Mouse (Mus musculus) heart, embryonic 11.5 days (tissue): ENCODE results near the gene Twf2. TPM values are rescaled to one million over a fixed set of nuclear protein-coding genes. Genes with fewer than 3 reads are reported as not detected.

Experiments
- ATAC-seq: fragments of 200-750 bp; cut with Nextera tagmentation; replicated peaks from 2 replicates; pipeline ENCODE4 v1.8.0; 2017; ENCODE audit warnings: moderate library complexity; ENCODE audit not compliant: insufficient number of reproducible peaks, low FRiP score, low TSS enrichment
- H3K27ac ChIP-seq: fragments of 300-500 bp; sonication (generic); 2 replicates; pipeline ENCODE4 v1.5.1; 2014; ENCODE audit warnings: mild to moderate bottlenecking, low read depth, low read length
- H3K27me3 ChIP-seq: fragments of 300-500 bp; sonication (generic); 2 replicates; pipeline ENCODE4 v1.6.1; 2014; ENCODE audit warnings: mild to moderate bottlenecking, low read length, mixed read lengths; ENCODE audit not compliant: control insufficient read depth, insufficient read depth
- H3K36me3 ChIP-seq: fragments of 300-500 bp; sonication (generic); 2 replicates; pipeline ENCODE4 v1.6.1; 2014; ENCODE audit warnings: mild to moderate bottlenecking, low read length, moderate library complexity, mixed read lengths; ENCODE audit not compliant: control insufficient read depth, insufficient read depth
- H3K4me1 ChIP-seq: fragments of 300-500 bp; sonication (generic); 2 replicates; pipeline ENCODE4 v1.6.1; 2014; ENCODE audit warnings: low read length; ENCODE audit not compliant: control insufficient read depth, insufficient read depth
- H3K4me2 ChIP-seq: fragments of 300-500 bp; sonication (generic); 2 replicates; pipeline ENCODE4 v1.6.1; 2014; ENCODE audit warnings: mild to moderate bottlenecking, moderate library complexity
- H3K4me3 ChIP-seq: fragments of 300-500 bp; sonication (generic); 2 replicates; pipeline ENCODE4 v1.5.1; 2014; ENCODE audit warnings: low read depth, low read length
- H3K9ac ChIP-seq: fragments of 300-500 bp; sonication (generic); 2 replicates; pipeline ENCODE4 v1.6.1; 2014; ENCODE audit warnings: mild to moderate bottlenecking, low read depth, low read length, moderate library complexity
- H3K9me3 ChIP-seq: fragments of 300-500 bp; sonication (generic); replicated peaks from 2 replicates; pipeline ENCODE4 v1.6.1; 2016; ENCODE audit warnings: low read length; ENCODE audit not compliant: control insufficient read depth
- WGBS: fragments of 180-500 bp; shearing (Covaris S2); extraction: QIAGEN DNeasy Blood & Tissue Kit; methylation state at CpG from one replicate; pipeline ENCODE4 v1.1.7; 2014; ENCODE audit not compliant: insufficient replicate concordance; 5-methylcytosine and 5-hydroxymethylcytosine counted together
- polyA plus RNA-seq: library from polyadenylated mRNA; unstranded; fragments of >200 nt; fragmentation: Nextera tagmentation; extraction: Ambion mirVana; gene quantifications from 2 replicates; pipeline ENCODE4 v1.2.1, GENCODE M21; 2014

Gene Twf2
- polyA plus RNA-seq, 1 experiment from 2014 or later, result 55.6 TPM

GRCm38 (mm10) chr9:106232956-106233355, 30.0 kb downstream of the Twf2 start:
- no peaks in the 10 kb centered on the region for H3K27me3 ChIP-seq
- ATAC-seq, result no peak
- H3K4me3 ChIP-seq, result no peak overlapping the region
- no peak overlapping the region for H3K27ac ChIP-seq
- peaks cover 33% of the 10 kb centered on the region for H3K36me3 ChIP-seq
- WGBS, result 83% methylated on average over 3 of the region's 3 CpGs
- H3K4me2 ChIP-seq, result no peak overlapping the region
- H3K9ac ChIP-seq, result no peak overlapping the region
- no peaks in the 10 kb centered on the region for H3K9me3 ChIP-seq
- H3K4me1 ChIP-seq, result peaks cover 13% of the 10 kb centered on the region

GRCm38 (mm10) chr9:106233953-106234352, 31.0 kb downstream of the Twf2 start:
- no peak overlapping the region for H3K4me3 ChIP-seq
- no peaks in the 10 kb centered on the region for H3K9me3 ChIP-seq
- no peak for ATAC-seq
- H3K4me2 ChIP-seq, result no peak overlapping the region
- H3K36me3 ChIP-seq, result peaks cover 41% of the 10 kb centered on the region
- no peaks in the 10 kb centered on the region for H3K27me3 ChIP-seq
- peaks cover 11% of the 10 kb centered on the region for H3K4me1 ChIP-seq
- WGBS, result 83% methylated on average over 6 of the region's 6 CpGs
- H3K27ac ChIP-seq, result no peak overlapping the region
- H3K9ac ChIP-seq, result no peak overlapping the region

GRCm38 (mm10) chr9:106235194-106235830, 32.4 kb downstream of the Twf2 start:
- Histone ChIP-seq H3K4me2 (no peak overlapping the region), H3K4me1 (peaks cover 11% of the 10 kb centered on the region), H3K36me3 (peaks cover 48% of the 10 kb centered on the region), H3K4me3 (no peak overlapping the region), H3K27ac (no peak overlapping the region), H3K9me3 (no peaks in the 10 kb centered on the region), H3K9ac (no peak overlapping the region), H3K27me3 (no peaks in the 10 kb centered on the region)
- ATAC-seq, result no peak
- 85% methylated on average over 23 of the region's 23 CpGs for WGBS

- H3K27ac ChIP-seq, result no peak overlapping the region
- no peak overlapping the region for H3K9ac ChIP-seq
- H3K9me3 ChIP-seq, result no peaks in the 10 kb centered on the region
- 91% methylated on average over 23 of the region's 23 CpGs for WGBS
- no peak for ATAC-seq
- H3K4me3 ChIP-seq, result no peak overlapping the region
- no peaks in the 10 kb centered on the region for H3K27me3 ChIP-seq
- H3K4me2 ChIP-seq, result no peak overlapping the region
- peaks cover 52% of the 10 kb centered on the region for H3K36me3 ChIP-seq
- H3K4me1 ChIP-seq, result peaks cover 11% of the 10 kb centered on the region
Observed at GRCm38 (mm10) chr9:106236156-106236817, 33.4 kb downstream of the Twf2 start.

GRCm38 (mm10) chr9:106236818-106237211, 33.9 kb downstream of the Twf2 start:
- WGBS, result 82% methylated on average over 3 of the region's 3 CpGs
- Histone ChIP-seq H3K9ac (no peak overlapping the region), H3K4me3 (no peak overlapping the region), H3K4me1 (peaks cover 11% of the 10 kb centered on the region), H3K27me3 (no peaks in the 10 kb centered on the region), H3K36me3 (peaks cover 56% of the 10 kb centered on the region), H3K27ac (no peak overlapping the region), H3K9me3 (no peaks in the 10 kb centered on the region), H3K4me2 (no peak overlapping the region)
- no peak for ATAC-seq

GRCm38 (mm10) chr9:106237401-106237800, 34.5 kb downstream of the Twf2 start:
- no peak overlapping the region for H3K4me3 ChIP-seq
- H3K4me1 ChIP-seq, result peaks cover 11% of the 10 kb centered on the region
- H3K9me3 ChIP-seq, result no peaks in the 10 kb centered on the region
- no peak overlapping the region for H3K9ac ChIP-seq
- no peak overlapping the region for H3K27ac ChIP-seq
- H3K4me2 ChIP-seq, result no peak overlapping the region
- H3K27me3 ChIP-seq, result no peaks in the 10 kb centered on the region
- 90% methylated on average over 8 of the region's 8 CpGs for WGBS
- H3K36me3 ChIP-seq, result peaks cover 58% of the 10 kb centered on the region
- no peak for ATAC-seq

GRCm38 (mm10) chr9:106237878-106238277, 35.0 kb downstream of the Twf2 start:
- peaks cover 53% of the 10 kb centered on the region for H3K36me3 ChIP-seq
- WGBS, result 90% methylated on average over 10 of the region's 10 CpGs
- no peaks in the 10 kb centered on the region for H3K9me3 ChIP-seq
- no peaks in the 10 kb centered on the region for H3K27me3 ChIP-seq
- no peak overlapping the region for H3K9ac ChIP-seq
- ATAC-seq, result no peak
- no peak overlapping the region for H3K27ac ChIP-seq
- peaks cover 11% of the 10 kb centered on the region for H3K4me1 ChIP-seq
- H3K4me2 ChIP-seq, result no peak overlapping the region
- no peak overlapping the region for H3K4me3 ChIP-seq

- no peaks in the 10 kb centered on the region for H3K9me3 ChIP-seq
- no peak overlapping the region for H3K4me2 ChIP-seq
- no peak overlapping the region for H3K9ac ChIP-seq
- no peak for ATAC-seq
- 89% methylated on average over 10 of the region's 10 CpGs for WGBS
- H3K36me3 ChIP-seq, result peaks cover 40% of the 10 kb centered on the region
- no peak overlapping the region for H3K27ac ChIP-seq
- peaks cover 8% of the 10 kb centered on the region for H3K4me1 ChIP-seq
- H3K4me3 ChIP-seq, result no peak overlapping the region
- H3K27me3 ChIP-seq, result no peaks in the 10 kb centered on the region
Observed at GRCm38 (mm10) chr9:106241541-106242164, 38.7 kb downstream of the Twf2 start.
